Mouse (Mus musculus): ENCODE results near the gene Slc25a31. TPM values are rescaled to one million over a fixed set of nuclear protein-coding genes. Genes with fewer than 3 reads are reported as not detected.

The Slc25a31 gene
- polyA plus RNA-seq (2014; fragmentation: Illumina TruSeq; extraction: RNeasy Lipid Tissue Mini Kit (QIAGEN cat#74804); ENCODE audit: low read depth, low replicate concordance), result not detected

GRCm38 (mm10) chr3:40708655-40709054, at the start of gene Slc25a31:
Slc25a31 (plus strand) TSS chr3:40708855.

GRCm38 (mm10) chr3:40744024-40744835, 35.6 kb downstream of the Slc25a31 start, which contains the start of gene Hspa4l:
Hspa4l (plus strand) TSS chr3:40744495.

Other genes with a start within 250 kb of the Slc25a31 start
- gene Intu, start 177.6 kb upstream of the Slc25a31 start, polyA plus RNA-seq (2014; fragmentation: Illumina TruSeq; extraction: RNeasy Lipid Tissue Mini Kit (QIAGEN cat#74804); ENCODE audit: low read depth, low replicate concordance), result 6.8 TPM
- 204 TPM for gene Hspa4l, start 35.6 kb downstream of the Slc25a31 start, polyA plus RNA-seq (2014; fragmentation: Illumina TruSeq; extraction: RNeasy Lipid Tissue Mini Kit (QIAGEN cat#74804); ENCODE audit: low read depth, low replicate concordance)
- 12.1 TPM for gene Plk4, start 91.2 kb downstream of the Slc25a31 start, polyA plus RNA-seq (2014; fragmentation: Illumina TruSeq; extraction: RNeasy Lipid Tissue Mini Kit (QIAGEN cat#74804); ENCODE audit: low read depth, low replicate concordance)
- gene Mfsd8, start 138.0 kb downstream of the Slc25a31 start, polyA plus RNA-seq (2014; fragmentation: Illumina TruSeq; extraction: RNeasy Lipid Tissue Mini Kit (QIAGEN cat#74804); ENCODE audit: low read depth, low replicate concordance), result 51.2 TPM
- 14.6 TPM for gene Abhd18, start 138.1 kb downstream of the Slc25a31 start, polyA plus RNA-seq (2014; fragmentation: Illumina TruSeq; extraction: RNeasy Lipid Tissue Mini Kit (QIAGEN cat#74804); ENCODE audit: low read depth, low replicate concordance)
- not detected for gene 1700034I23Rik, start 193.7 kb downstream of the Slc25a31 start, polyA plus RNA-seq (2014; fragmentation: Illumina TruSeq; extraction: RNeasy Lipid Tissue Mini Kit (QIAGEN cat#74804); ENCODE audit: low read depth, low replicate concordance)
- 66.5 TPM for gene Larp1b, start 241.0 kb downstream of the Slc25a31 start, polyA plus RNA-seq (2014; fragmentation: Illumina TruSeq; extraction: RNeasy Lipid Tissue Mini Kit (QIAGEN cat#74804); ENCODE audit: low read depth, low replicate concordance)

All from adrenal gland, adult 10 weeks (tissue).